Mouse (Mus musculus) intestine, embryonic 15.5 days (tissue): ENCODE data around the gene Gstm2. TPM values are rescaled to one million over a fixed set of nuclear protein-coding genes. Genes with fewer than 3 reads are reported as not detected.
"Not testable (repeated sequence)": the region's sequence is repeated elsewhere in the genome, so short reads cannot be mapped to it uniquely, and the experiment has no call there.

Experiments
- ATAC-seq: fragments of 200-750 bp; cut with Nextera tagmentation; 2 replicates; pipeline ENCODE4 v1.8.0; 2017; ENCODE audit warnings: moderate TSS enrichment, moderate library complexity
- H3K27ac ChIP-seq: fragments of 300-500 bp; sonication (generic); 2 replicates; pipeline ENCODE4 v1.5.1; 2015; ENCODE audit warnings: mild to moderate bottlenecking, inconsistent platforms
- H3K27me3 ChIP-seq: fragments of 300-500 bp; sonication (generic); replicated peaks from 2 replicates; pipeline ENCODE4 v1.6.1; 2015; ENCODE audit warnings: inconsistent platforms
- H3K36me3 ChIP-seq: fragments of 300-500 bp; sonication (generic); 2 replicates; pipeline ENCODE4 v1.6.1; 2015; ENCODE audit warnings: inconsistent platforms
- H3K4me1 ChIP-seq: fragments of 300-500 bp; sonication (generic); replicated peaks from 2 replicates; pipeline ENCODE4 v1.6.1; 2015; ENCODE audit warnings: inconsistent platforms
- H3K4me2 ChIP-seq: fragments of 300-500 bp; sonication (generic); replicated peaks from 2 replicates; pipeline ENCODE4 v1.6.1; 2015; ENCODE audit warnings: mild to moderate bottlenecking, inconsistent platforms
- H3K4me3 ChIP-seq: fragments of 300-500 bp; sonication (generic); replicated peaks from 2 replicates; pipeline ENCODE4 v1.5.1; 2015; ENCODE audit warnings: inconsistent platforms
- H3K9ac ChIP-seq: fragments of 300-500 bp; sonication (generic); 2 replicates; pipeline ENCODE4 v1.6.1; 2015; ENCODE audit warnings: inconsistent platforms
- H3K9me3 ChIP-seq: fragments of 300-500 bp; sonication (generic); 2 replicates; pipeline ENCODE4 v1.6.1; 2016; ENCODE audit warnings: inconsistent platforms
- WGBS: fragments of 180-500 bp; shearing (Covaris S2); methylation state at CpG from one replicate; pipeline ENCODE4 v1.1.7; 2015; 5-methylcytosine and 5-hydroxymethylcytosine counted together
- polyA plus RNA-seq: library from polyadenylated mRNA; unstranded; fragments of >200 nt; fragmentation: Nextera tagmentation; extraction: Ambion mirVana; gene quantifications from 2 replicates; pipeline ENCODE4 v1.2.1, GENCODE M21; 2015

Gene Gstm2
- polyA plus RNA-seq, 1 experiment from 2014 or later: 184 TPM

GRCm38 (mm10) chr3:108017473-108018189, 31.4 kb upstream of the Gstm2 start, which contains the start of gene Gstm1:
Gstm1 (minus strand) TSS chr3:108017973.
- Histone ChIP-seq H3K9ac (peak within 1 kb of the TSS; percentile 36), H3K4me2 (peak within 1 kb of the TSS; percentile 73), H3K4me1 (peaks cover 22% of the 10 kb centered on the region), H3K27me3 (no peaks in the 10 kb centered on the region), H3K4me3 (peak within 1 kb of the TSS; percentile 40), H3K9me3 (no peaks in the 10 kb centered on the region), H3K36me3 (no peaks in the 10 kb centered on the region), H3K27ac (peak within 1 kb of the TSS; percentile 91)
- ATAC-seq: peak; percentile 98
- WGBS: under 1% methylated on average over 31 of the region's 31 CpGs

- H3K9ac ChIP-seq, H3K36me3 ChIP-seq, H3K27me3 ChIP-seq, ATAC-seq, H3K27ac ChIP-seq, H3K9me3 ChIP-seq: not testable (repeated sequence)
- WGBS: 70% methylated on average over 5 of the region's 5 CpGs
- Histone ChIP-seq H3K4me3 (peak overlapping the region; percentile 40; the same call in 1 of the 2 replicates), H3K4me2 (peak overlapping the region; percentile 73), H3K4me1 (peaks cover 22% of the 10 kb centered on the region)
These were observed 30.2 kb upstream of the Gstm2 start for GRCm38 (mm10) chr3:108016468-108016867.

- no peak overlapping the region for H3K27ac ChIP-seq
- H3K9me3 ChIP-seq: no peaks in the 10 kb centered on the region
- H3K9ac ChIP-seq: no peak overlapping the region
- H3K4me1 ChIP-seq: peaks cover 22% of the 10 kb centered on the region
- H3K27me3 ChIP-seq: no peaks in the 10 kb centered on the region
- WGBS: 86% methylated on average over 2 of the region's 2 CpGs
- no peaks in the 10 kb centered on the region for H3K36me3 ChIP-seq
- no peak for ATAC-seq
- no peak overlapping the region for H3K4me3 ChIP-seq
- H3K4me2 ChIP-seq: no peak overlapping the region; the same call in 1 of the 2 replicates
These were observed 28.7 kb upstream of the Gstm2 start for GRCm38 (mm10) chr3:108014974-108015346.

- WGBS: 82% methylated on average over 7 of the region's 8 CpGs
- Histone ChIP-seq H3K4me3 (no peak overlapping the region), H3K27ac (no peak overlapping the region), H3K36me3 (no peaks in the 10 kb centered on the region), H3K4me1 (peaks cover 22% of the 10 kb centered on the region), H3K27me3 (no peaks in the 10 kb centered on the region), H3K4me2 (peak overlapping the region; percentile 21; the same call in 1 of the 2 replicates), H3K9me3 (no peaks in the 10 kb centered on the region), H3K9ac (no peak overlapping the region)
- no peak for ATAC-seq
These were observed 28.1 kb upstream of the Gstm2 start for GRCm38 (mm10) chr3:108014098-108014973.

GRCm38 (mm10) chr3:108013331-108013871, 27.1 kb upstream of the Gstm2 start:
- Histone ChIP-seq H3K4me3 (no peak overlapping the region), H3K27me3 (no peaks in the 10 kb centered on the region), H3K4me2 (peak overlapping the region; percentile 21; the same call in 1 of the 2 replicates), H3K9me3 (no peaks in the 10 kb centered on the region), H3K4me1 (peaks cover 19% of the 10 kb centered on the region), H3K9ac (no peak overlapping the region), H3K27ac (no peak overlapping the region), H3K36me3 (no peaks in the 10 kb centered on the region)
- no peak for ATAC-seq
- WGBS: 75% methylated on average over 4 of the region's 4 CpGs

GRCm38 (mm10) chr3:108011558-108011957, 25.3 kb upstream of the Gstm2 start:
- 70% methylated on average over 3 of the region's 3 CpGs for WGBS
- H3K9ac ChIP-seq: no peak overlapping the region
- H3K36me3 ChIP-seq: no peaks in the 10 kb centered on the region
- H3K9me3 ChIP-seq: no peaks in the 10 kb centered on the region
- H3K4me1 ChIP-seq: 0 out of 2 replicates have a peak, but pooled peaks cover 11% of the 10 kb centered on the region
- ATAC-seq: no peak
- H3K4me3 ChIP-seq: no peak overlapping the region
- H3K27me3 ChIP-seq: no peaks in the 10 kb centered on the region
- no peak overlapping the region for H3K27ac ChIP-seq
- H3K4me2 ChIP-seq: no peak overlapping the region

GRCm38 (mm10) chr3:108010286-108010685, 24.0 kb upstream of the Gstm2 start:
- 62% methylated on average over 2 of the region's 2 CpGs for WGBS
- Histone ChIP-seq H3K36me3 (no peaks in the 10 kb centered on the region), H3K27me3 (no peaks in the 10 kb centered on the region), H3K9ac (no peak overlapping the region), H3K4me3 (no peak overlapping the region), H3K4me1 (0 out of 2 replicates have a peak, but pooled peaks cover 7% of the 10 kb centered on the region), H3K27ac (no peak overlapping the region), H3K4me2 (no peak overlapping the region), H3K9me3 (no peaks in the 10 kb centered on the region)
- ATAC-seq: no peak

- Histone ChIP-seq H3K4me3 (no peak overlapping the region), H3K4me1 (no peaks in the 10 kb centered on the region), H3K4me2 (no peak overlapping the region), H3K9ac (no peak overlapping the region), H3K27ac (no peak overlapping the region), H3K9me3 (no peaks in the 10 kb centered on the region), H3K27me3 (no peaks in the 10 kb centered on the region), H3K36me3 (no peaks in the 10 kb centered on the region)
- WGBS: 63% methylated on average over 8 of the region's 8 CpGs
- ATAC-seq: no peak
These were observed 15.8 kb upstream of the Gstm2 start for GRCm38 (mm10) chr3:108002021-108002420.

GRCm38 (mm10) chr3:107999491-107999890, 13.2 kb upstream of the Gstm2 start:
- Histone ChIP-seq H3K27me3 (no peaks in the 10 kb centered on the region), H3K9me3 (no peaks in the 10 kb centered on the region), H3K9ac (no peak overlapping the region), H3K36me3 (no peaks in the 10 kb centered on the region), H3K4me3 (no peak overlapping the region), H3K4me1 (no peaks in the 10 kb centered on the region), H3K4me2 (no peak overlapping the region), H3K27ac (no peak overlapping the region)
- 66% methylated on average over 3 of the region's 3 CpGs for WGBS
- ATAC-seq: no peak

- WGBS: 80% methylated on average over 3 of the region's 3 CpGs
These were observed 12.3 kb upstream of the Gstm2 start for GRCm38 (mm10) chr3:107998591-107998990.

GRCm38 (mm10) chr3:107996576-107996975, 10.3 kb upstream of the Gstm2 start:
- H3K27ac ChIP-seq: no peak overlapping the region
- H3K4me3 ChIP-seq: no peak overlapping the region
- H3K4me2 ChIP-seq: no peak overlapping the region
- no peak overlapping the region for H3K9ac ChIP-seq
- no peaks in the 10 kb centered on the region for H3K4me1 ChIP-seq
- no peak for ATAC-seq
- H3K36me3 ChIP-seq: no peaks in the 10 kb centered on the region
- WGBS: 92% methylated on average over 4 of the region's 4 CpGs
- no peaks in the 10 kb centered on the region for H3K9me3 ChIP-seq
- H3K27me3 ChIP-seq: no peaks in the 10 kb centered on the region

More at GRCm38 (mm10) chr3:107998591-107998990, 12.3 kb upstream of the Gstm2 start:
- no peak for ATAC-seq
- Histone ChIP-seq H3K4me2 (no peak overlapping the region), H3K27me3 (no peaks in the 10 kb centered on the region), H3K4me3 (no peak overlapping the region), H3K4me1 (no peaks in the 10 kb centered on the region), H3K27ac (no peak overlapping the region), H3K36me3 (no peaks in the 10 kb centered on the region), H3K9me3 (no peaks in the 10 kb centered on the region), H3K9ac (no peak overlapping the region)

- not testable (repeated sequence) for H3K4me3 ChIP-seq, H3K27ac ChIP-seq, H3K4me1 ChIP-seq, H3K4me2 ChIP-seq, H3K36me3 ChIP-seq, H3K27me3 ChIP-seq, H3K9ac ChIP-seq, H3K9me3 ChIP-seq, ATAC-seq
- WGBS: 91% methylated on average over 2 of the region's 2 CpGs
These were observed 9.7 kb upstream of the Gstm2 start for GRCm38 (mm10) chr3:107995974-107996373.
